Mouse (Mus musculus): ENCODE data around the gene Rxrg.

Gene Rxrg

GRCm38 (mm10) chr1:167648670-167649069, 50.5 kb downstream of the Rxrg start:
- no peak for DNase-seq

- peak; percentile 46 to 62 for DNase-seq
Measured at GRCm38 (mm10) chr1:167649122-167649633, 51.0 kb downstream of the Rxrg start.

GRCm38 (mm10) chr1:167652336-167652735, 54.2 kb downstream of the Rxrg start:
- no peak for DNase-seq

- no peak for DNase-seq
Measured at GRCm38 (mm10) chr1:167659065-167659464, 60.9 kb downstream of the Rxrg start.

- DNase-seq, result peak; percentile 59 to 63
Measured at GRCm38 (mm10) chr1:167660521-167661101, 62.4 kb downstream of the Rxrg start.

- DNase-seq, result peak; percentile 9 to 41
Measured at GRCm38 (mm10) chr1:167661123-167661522, 62.9 kb downstream of the Rxrg start.

- no peak for DNase-seq
Measured at GRCm38 (mm10) chr1:167663136-167663535, 65.0 kb downstream of the Rxrg start.

- peak; percentile 68 to 86 for DNase-seq
Measured at GRCm38 (mm10) chr1:167669796-167670195, 71.6 kb downstream of the Rxrg start.

GRCm38 (mm10) chr1:167672433-167672987, 74.3 kb downstream of the Rxrg start:
- DNase-seq, result no peak

- no peak for DNase-seq
Measured at GRCm38 (mm10) chr1:167679061-167679460, 80.9 kb downstream of the Rxrg start.

GRCm38 (mm10) chr1:167688001-167688346, 89.8 kb downstream of the Rxrg start:
- no peak for DNase-seq

- DNase-seq, result peak; percentile 45 to 65
Measured at GRCm38 (mm10) chr1:167688347-167689231, 90.4 kb downstream of the Rxrg start.

- no peak for DNase-seq
Measured at GRCm38 (mm10) chr1:167689232-167689261, 90.9 kb downstream of the Rxrg start, which contains the start of gene Lmx1a. Gene Lmx1a, plus strand, starts transcription at chr1:167689237.
